Mouse (Mus musculus) adrenal gland, adult 8-10 months (tissue): ENCODE measurements at regions not wholly inside any gene's neighbourhood (a gene's known extent, or its start where the extent isn't known, plus 50 kb on each side); places are given as distances from the start of the nearest gene placed in this dataset.

Experiments
- DNase-seq: peaks from one replicate; pipeline ENCODE4 v3.0.0; 2022

- DNase-seq: no peak
These were observed 739.1 kb upstream of the Cdh10 start for GRCm38 (mm10) chr15:18079644-18080043.
